Mouse (Mus musculus): Measurements from ENCODE around the gene Hmga1. TPM values are rescaled to one million over a fixed set of nuclear protein-coding genes. Genes with fewer than 3 reads are reported as not detected.

Gene Hmga1
- polyA plus RNA-seq, 1 experiment from 2014 or later: 427 TPM

GRCm38 (mm10) chr17:27571315-27571714, 15.0 kb downstream of the Hmga1 start:
- no peaks in the 10 kb centered on the region for H3K27me3 ChIP-seq (ENCODE audit: control insufficient read depth, insufficient read depth, low read length)
- no peak overlapping the region for H3K4me3 ChIP-seq (ENCODE audit: low read depth, low read length)
- H3K9ac ChIP-seq (ENCODE audit: low read length): no peak overlapping the region
- ATAC-seq (replicated peaks; ENCODE audit: low FRiP score) (no peak), DNase-seq (ENCODE audit: low spot score) (no peak)
- no peak overlapping the region for H3K27ac ChIP-seq (ENCODE audit: low read depth, low read length)
- no peaks in the 10 kb centered on the region for H3K9me3 ChIP-seq (ENCODE audit: control insufficient read depth, low read length)
- WGBS: 82% methylated on average over 8 of the region's 8 CpGs
- no peaks in the 10 kb centered on the region; the same call in 1 of the 2 replicates for H3K36me3 ChIP-seq (ENCODE audit: control insufficient read depth, insufficient read depth, low read length)
- no peak overlapping the region for H3K4me2 ChIP-seq (ENCODE audit: low read depth, low read length, severe bottlenecking)
- H3K4me1 ChIP-seq (replicated peaks; ENCODE audit: control insufficient read depth, insufficient read depth, low read length): peaks cover 1% of the 10 kb centered on the region; the same call in 1 of the 2 replicates

GRCm38 (mm10) chr17:27573772-27574320, 17.5 kb downstream of the Hmga1 start:
- Histone ChIP-seq H3K4me3 (ENCODE audit: low read depth, low read length) (no peak overlapping the region), H3K27me3 (ENCODE audit: control insufficient read depth, insufficient read depth, low read length) (no peaks in the 10 kb centered on the region), H3K9ac (ENCODE audit: low read length) (no peak overlapping the region), H3K27ac (ENCODE audit: low read depth, low read length) (no peak overlapping the region), H3K4me1 (replicated peaks; ENCODE audit: control insufficient read depth, insufficient read depth, low read length) (no peaks in the 10 kb centered on the region), H3K4me2 (ENCODE audit: low read depth, low read length, severe bottlenecking) (no peak overlapping the region), H3K9me3 (ENCODE audit: control insufficient read depth, low read length) (no peaks in the 10 kb centered on the region), H3K36me3 (ENCODE audit: control insufficient read depth, insufficient read depth, low read length) (no peaks in the 10 kb centered on the region; the same call in 1 of the 2 replicates)
- DNase-seq (ENCODE audit: low spot score) (no peak), ATAC-seq (replicated peaks; ENCODE audit: low FRiP score) (no peak)
- WGBS: 93% methylated on average over 10 of the region's 10 CpGs

GRCm38 (mm10) chr17:27574470-27575115, 18.3 kb downstream of the Hmga1 start:
- no peaks in the 10 kb centered on the region for H3K27me3 ChIP-seq (ENCODE audit: control insufficient read depth, insufficient read depth, low read length)
- DNase-seq (ENCODE audit: low spot score): no peak
- ATAC-seq (replicated peaks; ENCODE audit: low FRiP score): no peak
- H3K4me1 ChIP-seq (replicated peaks; ENCODE audit: control insufficient read depth, insufficient read depth, low read length): no peaks in the 10 kb centered on the region
- H3K4me3 ChIP-seq (ENCODE audit: low read depth, low read length): no peak overlapping the region
- H3K4me2 ChIP-seq (ENCODE audit: low read depth, low read length, severe bottlenecking): no peak overlapping the region
- WGBS: 93% methylated on average over 15 of the region's 16 CpGs
- H3K36me3 ChIP-seq (ENCODE audit: control insufficient read depth, insufficient read depth, low read length): peaks cover 2% of the 10 kb centered on the region; the same call in 1 of the 2 replicates
- no peak overlapping the region for H3K27ac ChIP-seq (ENCODE audit: low read depth, low read length)
- H3K9me3 ChIP-seq (ENCODE audit: control insufficient read depth, low read length): no peaks in the 10 kb centered on the region
- H3K9ac ChIP-seq (ENCODE audit: low read length): no peak overlapping the region

- no peak overlapping the region for H3K27ac ChIP-seq (ENCODE audit: low read depth, low read length)
- H3K4me3 ChIP-seq (ENCODE audit: low read depth, low read length): no peak overlapping the region
- no peaks in the 10 kb centered on the region for H3K27me3 ChIP-seq (ENCODE audit: control insufficient read depth, insufficient read depth, low read length)
- ATAC-seq (replicated peaks; ENCODE audit: low FRiP score) (no peak), DNase-seq (ENCODE audit: low spot score) (no peak)
- no peak overlapping the region for H3K9ac ChIP-seq (ENCODE audit: low read length)
- H3K36me3 ChIP-seq (ENCODE audit: control insufficient read depth, insufficient read depth, low read length): peaks cover 3% of the 10 kb centered on the region; the same call in 1 of the 2 replicates
- no peaks in the 10 kb centered on the region for H3K9me3 ChIP-seq (ENCODE audit: control insufficient read depth, low read length)
- H3K4me2 ChIP-seq (ENCODE audit: low read depth, low read length, severe bottlenecking): no peak overlapping the region
- WGBS: 92% methylated on average over 10 of the region's 10 CpGs
- no peaks in the 10 kb centered on the region for H3K4me1 ChIP-seq (replicated peaks; ENCODE audit: control insufficient read depth, insufficient read depth, low read length)
Measured at GRCm38 (mm10) chr17:27575116-27575776, 18.9 kb downstream of the Hmga1 start.

GRCm38 (mm10) chr17:27576056-27576455, 19.8 kb downstream of the Hmga1 start:
- Histone ChIP-seq H3K9ac (ENCODE audit: low read length) (no peak overlapping the region), H3K27ac (ENCODE audit: low read depth, low read length) (no peak overlapping the region), H3K4me3 (ENCODE audit: low read depth, low read length) (no peak overlapping the region), H3K27me3 (ENCODE audit: control insufficient read depth, insufficient read depth, low read length) (no peaks in the 10 kb centered on the region), H3K4me1 (replicated peaks; ENCODE audit: control insufficient read depth, insufficient read depth, low read length) (no peaks in the 10 kb centered on the region), H3K4me2 (ENCODE audit: low read depth, low read length, severe bottlenecking) (no peak overlapping the region), H3K9me3 (ENCODE audit: control insufficient read depth, low read length) (no peaks in the 10 kb centered on the region), H3K36me3 (ENCODE audit: control insufficient read depth, insufficient read depth, low read length) (peaks cover 5% of the 10 kb centered on the region)
- ATAC-seq (replicated peaks; ENCODE audit: low FRiP score) (no peak), DNase-seq (ENCODE audit: low spot score) (no peak)
- 92% methylated on average over 7 of the region's 7 CpGs for WGBS

- DNase-seq (ENCODE audit: low spot score): no peak
- ATAC-seq (replicated peaks; ENCODE audit: low FRiP score): no peak
- Histone ChIP-seq H3K27ac (ENCODE audit: low read depth, low read length) (no peak overlapping the region), H3K36me3 (ENCODE audit: control insufficient read depth, insufficient read depth, low read length) (peaks cover 5% of the 10 kb centered on the region), H3K4me1 (replicated peaks; ENCODE audit: control insufficient read depth, insufficient read depth, low read length) (no peaks in the 10 kb centered on the region), H3K4me2 (ENCODE audit: low read depth, low read length, severe bottlenecking) (no peak overlapping the region), H3K4me3 (ENCODE audit: low read depth, low read length) (no peak overlapping the region), H3K27me3 (ENCODE audit: control insufficient read depth, insufficient read depth, low read length) (no peaks in the 10 kb centered on the region), H3K9ac (ENCODE audit: low read length) (no peak overlapping the region), H3K9me3 (ENCODE audit: control insufficient read depth, low read length) (no peaks in the 10 kb centered on the region)
- WGBS: 78% methylated on average over 6 of the region's 6 CpGs
Measured at GRCm38 (mm10) chr17:27577468-27577867, 21.2 kb downstream of the Hmga1 start.

GRCm38 (mm10) chr17:27578487-27578886, 22.2 kb downstream of the Hmga1 start:
- no peaks in the 10 kb centered on the region for H3K4me1 ChIP-seq (replicated peaks; ENCODE audit: control insufficient read depth, insufficient read depth, low read length)
- ATAC-seq (replicated peaks; ENCODE audit: low FRiP score): no peak
- peaks cover 5% of the 10 kb centered on the region for H3K36me3 ChIP-seq (ENCODE audit: control insufficient read depth, insufficient read depth, low read length)
- H3K27ac ChIP-seq (ENCODE audit: low read depth, low read length): no peak overlapping the region
- H3K4me3 ChIP-seq (ENCODE audit: low read depth, low read length): no peak overlapping the region
- 95% methylated on average over 10 of the region's 10 CpGs for WGBS
- H3K9ac ChIP-seq (ENCODE audit: low read length): no peak overlapping the region
- no peak for DNase-seq (ENCODE audit: low spot score)
- no peaks in the 10 kb centered on the region for H3K9me3 ChIP-seq (ENCODE audit: control insufficient read depth, low read length)
- H3K27me3 ChIP-seq (ENCODE audit: control insufficient read depth, insufficient read depth, low read length): no peaks in the 10 kb centered on the region
- H3K4me2 ChIP-seq (ENCODE audit: low read depth, low read length, severe bottlenecking): no peak overlapping the region

GRCm38 (mm10) chr17:27579816-27580215, 23.5 kb downstream of the Hmga1 start:
- H3K4me1 ChIP-seq (replicated peaks; ENCODE audit: control insufficient read depth, insufficient read depth, low read length): no peaks in the 10 kb centered on the region
- DNase-seq (ENCODE audit: low spot score) (no peak), ATAC-seq (replicated peaks; ENCODE audit: low FRiP score) (no peak)
- H3K4me3 ChIP-seq (ENCODE audit: low read depth, low read length): no peak overlapping the region
- H3K4me2 ChIP-seq (ENCODE audit: low read depth, low read length, severe bottlenecking): no peak overlapping the region
- H3K36me3 ChIP-seq (ENCODE audit: control insufficient read depth, insufficient read depth, low read length): peaks cover 5% of the 10 kb centered on the region
- H3K27ac ChIP-seq (ENCODE audit: low read depth, low read length): no peak overlapping the region
- H3K27me3 ChIP-seq (ENCODE audit: control insufficient read depth, insufficient read depth, low read length): no peaks in the 10 kb centered on the region
- H3K9ac ChIP-seq (ENCODE audit: low read length): no peak overlapping the region
- no peaks in the 10 kb centered on the region for H3K9me3 ChIP-seq (ENCODE audit: control insufficient read depth, low read length)
- 95% methylated on average over 8 of the region's 8 CpGs for WGBS
